ENCODE assay signal across 7 mouse cellular contexts in the genomic region with DNA sequence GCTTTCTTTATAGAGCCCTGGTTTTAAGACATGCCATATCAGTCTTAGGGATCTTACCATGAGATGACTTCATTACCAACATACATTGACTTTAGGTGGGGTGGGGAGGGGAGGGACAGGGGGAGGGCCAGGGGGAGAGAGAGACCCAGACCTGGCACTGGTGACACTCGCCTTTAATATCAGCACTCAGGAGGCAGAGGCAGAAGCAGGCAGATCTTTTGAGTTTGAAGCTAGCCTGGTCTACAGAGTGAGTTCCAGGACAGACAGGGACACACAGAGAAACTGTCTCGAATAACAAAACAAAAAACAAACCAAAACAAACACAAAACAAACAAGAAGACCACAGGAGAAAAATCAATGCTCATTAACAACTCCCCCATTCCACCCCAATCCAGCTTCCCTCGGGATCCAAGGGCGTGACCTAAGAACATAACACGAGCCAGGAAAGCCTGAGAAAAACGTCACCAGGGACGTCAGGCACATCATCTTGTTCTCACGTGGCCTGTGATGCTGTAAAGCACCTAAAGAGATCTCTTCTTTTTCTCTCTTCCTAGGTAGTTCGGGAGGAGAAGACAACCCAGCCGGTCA. TPM values are rescaled to one million over a fixed set of nuclear protein-coding genes. Genes with fewer than 3 reads are reported as not detected.
DNase-seq lines count a peak whose midpoint lies in the region; ATAC-seq and TF ChIP-seq lines count a peak whose summit lies in the region.

No protein-coding gene starts in this region.

- no peaks in the 10 kb centered on the region for H3K27me3 ChIP-seq in lung, postnatal 0 days (replicated peaks; ENCODE audit: insufficient read depth, low read length)
- H3K27me3 ChIP-seq in forebrain, embryonic 11.5 days (ENCODE audit: control insufficient read depth, insufficient read depth, low read length): no peaks in the 10 kb centered on the region
- no peaks in the 10 kb centered on the region for H3K27me3 ChIP-seq in limb, embryonic 12.5 days
- H3K27me3 ChIP-seq in stomach, embryonic 14.5 days (ENCODE audit: control insufficient read depth, insufficient read depth, low read length): no peaks in the 10 kb centered on the region

- TF ChIP-seq CTCF in lung, postnatal 0 days (IDR thresholded peaks at IDR 0.05): no peak

- TF ChIP-seq EP300 in lung, postnatal 0 days (IDR thresholded peaks at IDR 0.05): no peak

- WGBS in lung, postnatal 0 days: under 1% methylated on average over 10 of the region's 10 CpGs
- WGBS in forebrain, embryonic 11.5 days: 4% methylated on average over 10 of the region's 10 CpGs
- 4% methylated on average over 10 of the region's 10 CpGs for WGBS in limb, embryonic 12.5 days
- 3% methylated on average over 10 of the region's 10 CpGs for WGBS in stomach, embryonic 14.5 days

- peak overlapping the region; percentile 74 for H3K4me2 ChIP-seq in lung, postnatal 0 days (replicated peaks; ENCODE audit: low read depth, low read length)
- peak overlapping the region; percentile 43 for H3K4me2 ChIP-seq in forebrain, embryonic 11.5 days (ENCODE audit: low read depth, low read length, severe bottlenecking)
- H3K4me2 ChIP-seq in limb, embryonic 12.5 days: peak overlapping the region; percentile 85
- H3K4me2 ChIP-seq in stomach, embryonic 14.5 days (replicated peaks; ENCODE audit: low read depth, low read length): peak overlapping the region; percentile 78

- no peak overlapping the region for H3K27ac ChIP-seq in lung, postnatal 0 days (ENCODE audit: low read length)
- H3K27ac ChIP-seq in forebrain, embryonic 11.5 days (ENCODE audit: low read depth, low read length): no peak overlapping the region
- H3K27ac ChIP-seq in limb, embryonic 12.5 days: no peak overlapping the region
- no peak overlapping the region for H3K27ac ChIP-seq in stomach, embryonic 14.5 days (ENCODE audit: low read length)

- H3K9me3 ChIP-seq in lung, postnatal 0 days (ENCODE audit: low read length): no peaks in the 10 kb centered on the region
- no peaks in the 10 kb centered on the region for H3K9me3 ChIP-seq in forebrain, embryonic 11.5 days (ENCODE audit: control insufficient read depth, low read length)
- no peaks in the 10 kb centered on the region for H3K9me3 ChIP-seq in limb, embryonic 12.5 days
- no peaks in the 10 kb centered on the region for H3K9me3 ChIP-seq in stomach, embryonic 14.5 days (ENCODE audit: control insufficient read depth, low read depth, low read length)

- no peaks in the 10 kb centered on the region for H3K36me3 ChIP-seq in lung, postnatal 0 days (ENCODE audit: insufficient read depth, low read length)
- no peaks in the 10 kb centered on the region for H3K36me3 ChIP-seq in forebrain, embryonic 11.5 days (ENCODE audit: control insufficient read depth, insufficient read depth, low read length)
- H3K36me3 ChIP-seq in limb, embryonic 12.5 days: no peaks in the 10 kb centered on the region
- no peaks in the 10 kb centered on the region for H3K36me3 ChIP-seq in stomach, embryonic 14.5 days (ENCODE audit: control insufficient read depth, insufficient read depth, low read length)

- ATAC-seq in lung, postnatal 0 days: peak; percentile 57
- ATAC-seq in forebrain, embryonic 11.5 days (replicated peaks; ENCODE audit: low FRiP score): peak; percentile 55
- ATAC-seq in limb, embryonic 12.5 days (ENCODE audit: insufficient number of reproducible peaks, insufficient read depth, low FRiP score, low TSS enrichment, low read depth): peak; percentile 50; the same call in 1 of the 2 replicates
- ATAC-seq in stomach, embryonic 14.5 days (ENCODE audit: insufficient number of reproducible peaks, insufficient read depth, low FRiP score, low read depth): peak; percentile 50; the same call in 1 of the 2 replicates

- peak overlapping the region; percentile 71 for H3K4me3 ChIP-seq in lung, postnatal 0 days (ENCODE audit: low read depth, low read length)
- peak overlapping the region; percentile 69 for H3K4me3 ChIP-seq in forebrain, embryonic 11.5 days (ENCODE audit: low read depth, low read length)
- H3K4me3 ChIP-seq in limb, embryonic 12.5 days (replicated peaks): peak overlapping the region; percentile 68
- H3K4me3 ChIP-seq in stomach, embryonic 14.5 days (ENCODE audit: low read depth, low read length): peak overlapping the region; percentile 85

- DNase-seq in lung, postnatal 0 days (ENCODE audit: low spot score): no peak
- no peak for DNase-seq in lung, adult 18-20 months
- no peak for DNase-seq in forebrain, embryonic 11.5 days (ENCODE audit: low spot score)
- no peak for DNase-seq in retina, embryonic 14.5 days (ENCODE audit: low spot score)
- DNase-seq in gastrocnemius, postnatal 36 days: no peak

- H3K9ac ChIP-seq in lung, postnatal 0 days (replicated peaks; ENCODE audit: low read depth): no peak overlapping the region
- H3K9ac ChIP-seq in forebrain, embryonic 11.5 days (ENCODE audit: low read length): peak overlapping the region; percentile 7; the same call in 1 of the 2 replicates
- no peak overlapping the region for H3K9ac ChIP-seq in limb, embryonic 12.5 days (replicated peaks)
- H3K9ac ChIP-seq in stomach, embryonic 14.5 days (replicated peaks; ENCODE audit: low read depth, low read length): 0 out of 2 replicates have a peak overlapping the region, but pooled peaks have one; percentile 33

- H3K4me1 ChIP-seq in lung, postnatal 0 days (ENCODE audit: insufficient read depth, low read depth, low read length): no peaks in the 10 kb centered on the region
- H3K4me1 ChIP-seq in forebrain, embryonic 11.5 days (replicated peaks; ENCODE audit: control insufficient read depth, insufficient read depth, low read length): no peaks in the 10 kb centered on the region; the same call in 1 of the 2 replicates
- H3K4me1 ChIP-seq in limb, embryonic 12.5 days (replicated peaks): peaks cover 4% of the 10 kb centered on the region
- H3K4me1 ChIP-seq in stomach, embryonic 14.5 days (ENCODE audit: control insufficient read depth, insufficient read depth, low read length): 0 out of 2 replicates have a peak, but pooled peaks cover 4% of the 10 kb centered on the region

- intact Hi-C loops in gastrocnemius, postnatal 36 days (cut with DNase I): loop anchor here (10.0 kb wide), 1 partner anchor 345 kb away; no protein-coding TSS in a partner anchor

RNA-seq across cellular contexts. Expression of a gene that starts 0.5 kb away (rescaled TPM):
- polyA plus RNA-seq in lung, postnatal 0 days (2015; fragmentation: Nextera tagmentation; extraction: Ambion mirVana): 15.3 and 15.7 TPM in 2 replicates
- polyA plus RNA-seq in forebrain, embryonic 11.5 days (2014; fragmentation: Nextera tagmentation; extraction: Ambion mirVana): 19.0 and 19.5 TPM in 2 replicates
- polyA plus RNA-seq in limb, embryonic 12.5 days (2016; fragmentation: Nextera tagmentation; extraction: Ambion mirVana): 14.4 and 15.6 TPM in 2 replicates
- polyA plus RNA-seq in stomach, embryonic 14.5 days (2014; fragmentation: Nextera tagmentation; extraction: Ambion mirVana): 15.2 and 18.1 TPM in 2 replicates
- total RNA-seq in gastrocnemius, postnatal 36 days (2021): 1 to 10 TPM; 5.7 to 6.0 TPM

RNA-seq across cellular contexts. Expression of a gene that starts 7.8 kb away (rescaled TPM):
- polyA plus RNA-seq in lung, postnatal 0 days (2015; fragmentation: Nextera tagmentation; extraction: Ambion mirVana): 0.11 and 0.17 TPM in 2 replicates
- 0.81 and 0.84 TPM in 2 replicates for polyA plus RNA-seq in forebrain, embryonic 11.5 days (2014; fragmentation: Nextera tagmentation; extraction: Ambion mirVana)
- 0.54 and 0.59 TPM in 2 replicates for polyA plus RNA-seq in limb, embryonic 12.5 days (2016; fragmentation: Nextera tagmentation; extraction: Ambion mirVana)
- polyA plus RNA-seq in stomach, embryonic 14.5 days (2014; fragmentation: Nextera tagmentation; extraction: Ambion mirVana): 0.49 and 1.7 TPM in 2 replicates
- total RNA-seq in gastrocnemius, postnatal 36 days (2021): not detected

Comparison
In these comparisons a context has a peak if more than half of its experiments do, and no peak if none do; other contexts are left out.
1. H3K9ac ChIP-seq: peak in forebrain, embryonic 11.5 days (single experiment) and stomach, embryonic 14.5 days (single experiment); none in lung, postnatal 0 days (single experiment) and limb, embryonic 12.5 days (single experiment).
2. Peak in every context shown above with its lines, with median percentiles within 50 percentile points of each other: ATAC-seq, H3K4me2 ChIP-seq and H3K4me3 ChIP-seq.